Mouse (Mus musculus): ENCODE data around the gene Ptbp3.

The Ptbp3 gene

DNA sequence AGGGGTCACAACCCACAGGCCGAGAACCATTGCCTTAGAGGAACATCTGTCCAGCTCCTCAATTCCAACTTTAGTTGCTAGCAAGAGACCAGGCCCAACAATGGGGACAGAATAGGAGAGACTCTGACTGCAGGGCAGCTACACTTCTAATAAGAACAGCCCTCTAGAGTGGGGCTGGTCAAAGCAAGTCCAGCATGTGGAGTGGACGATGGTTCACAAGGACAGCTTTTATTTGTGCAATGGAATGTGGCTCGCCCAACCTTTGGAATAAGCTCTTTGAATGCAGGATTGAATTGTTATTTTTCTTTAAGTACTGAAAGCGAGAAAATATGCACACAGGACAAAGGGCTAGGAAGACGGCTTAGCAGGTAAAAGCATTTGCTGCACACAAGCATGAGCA lies 122.7 kb downstream of the Ptbp3 start:
- DNase-seq = no peak

DNA sequence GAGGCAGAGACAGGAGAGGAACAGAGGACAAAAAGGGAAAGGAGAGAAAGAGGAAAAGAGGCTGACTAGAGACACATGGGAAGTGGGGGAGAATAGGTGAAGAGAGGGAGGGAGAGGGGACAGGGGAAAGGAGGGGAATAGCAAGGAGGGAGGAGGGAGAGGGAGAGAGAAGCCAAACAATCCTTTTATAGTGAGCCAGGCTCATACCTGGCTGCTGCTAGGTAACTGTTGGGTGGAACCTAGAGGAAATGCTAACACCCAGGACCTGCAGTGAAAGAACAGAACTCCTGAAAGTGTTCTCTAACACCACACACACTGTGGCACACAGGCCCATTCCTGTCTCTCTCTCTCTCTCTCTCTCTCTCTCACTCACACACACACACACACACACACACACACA lies 126.4 kb downstream of the Ptbp3 start:
- DNase-seq = no peak

GRCm38 (mm10) chr4:59422025-59422783 lies 127.0 kb downstream of the Ptbp3 start:
- peak; percentile 33 to 36 for DNase-seq

All from lung, postnatal 4 days (tissue).